Comparison of ENCODE assay signal across 8 mouse cellular contexts in genomic region chr12:54709691-54710493, GRCm38 (mm10). TPM values are rescaled to one million over a fixed set of nuclear protein-coding genes. Genes with fewer than 3 reads are reported as not detected.
DNase-seq lines count a peak whose midpoint lies in the region; ATAC-seq and TF ChIP-seq lines count a peak whose summit lies in the region.
"Not testable (repeated sequence)": the region's sequence is repeated elsewhere in the genome, so short reads cannot be mapped to it uniquely, and the experiment has no call there.

No protein-coding gene starts in this region.

- H3K36me3 ChIP-seq in CH12.LX (replicated peaks in 1 of 2; ENCODE audit: control insufficient read depth in 1 of 2, insufficient read depth in 1 of 2, low read length in 1 of 2); embryonic facial prominence, embryonic 14.5 days (ENCODE audit: control insufficient read depth, insufficient read depth, low read length); hindbrain, embryonic 12.5 days; kidney, embryonic 14.5 days (ENCODE audit: control insufficient read depth, insufficient read depth, low read length); liver, embryonic 13.5 days; midbrain, embryonic 12.5 days; spleen, adult 2 months (ENCODE audit: control insufficient read depth, insufficient read depth, low read length): not testable (repeated sequence)

- not testable (repeated sequence) for TF ChIP-seq CTCF in CH12.LX (conservative IDR thresholded peaks at IDR 0.05 in 1 of 2, IDR thresholded peaks at IDR 0.05 in 1 of 2; ENCODE audit: low read depth in 2 of 2, low read length in 2 of 2); gastrocnemius, adult 2 months (IDR thresholded peaks at IDR 0.05); spleen, adult 2 months (IDR thresholded peaks at IDR 0.05; ENCODE audit: extremely low read depth, insufficient read depth, insufficient read length, insufficient replicate concordance)

- not testable (repeated sequence) for H3K9me3 ChIP-seq in CH12.LX (replicated peaks; ENCODE audit: low read length); embryonic facial prominence, embryonic 14.5 days (ENCODE audit: control insufficient read depth, low read length); hindbrain, embryonic 12.5 days (replicated peaks); kidney, embryonic 14.5 days (ENCODE audit: control insufficient read depth, low read length); liver, embryonic 13.5 days (replicated peaks); midbrain, embryonic 12.5 days

- H3K9ac ChIP-seq in CH12.LX (ENCODE audit: insufficient read depth, low read depth); embryonic facial prominence, embryonic 14.5 days (ENCODE audit: low read depth, low read length); hindbrain, embryonic 12.5 days; kidney, embryonic 14.5 days (ENCODE audit: low read depth, low read length); liver, embryonic 13.5 days; midbrain, embryonic 12.5 days (replicated peaks): not testable (repeated sequence)

- in situ Hi-C loops in CH12.LX (cut with MboI; ENCODE audit: low pct_ligation_motif_present, low pct_unique_long_range_greater_than_20kb, low sequenced_read_pairs) = not testable (repeated sequence)

- not testable (repeated sequence) for DNase-seq in CH12.LX (ENCODE audit: extremely low read depth); embryonic facial prominence, embryonic 14.5 days (ENCODE audit: low spot score); gastrocnemius, adult 2 months; spleen, adult 2 months (ENCODE audit: low read depth in 1 of 2, low spot score in 2 of 2)
- peak; percentile 26 for DNase-seq in liver, embryonic 13.5 days

- not testable (repeated sequence) for H3K4me3 ChIP-seq in CH12.LX (replicated peaks in 1 of 3; ENCODE audit: low read depth in 2 of 3, low read length in 2 of 3, poor library complexity in 1 of 3); embryonic facial prominence, embryonic 14.5 days (ENCODE audit: low read depth, low read length); hindbrain, embryonic 12.5 days; kidney, embryonic 14.5 days (ENCODE audit: low read length); liver, embryonic 13.5 days (replicated peaks)
- peak overlapping the region; percentile 58 for H3K4me3 ChIP-seq in gastrocnemius, adult 2 months
- H3K4me3 ChIP-seq in midbrain, embryonic 12.5 days = 0 out of 2 replicates have a peak overlapping the region, but pooled peaks have one; percentile 22
- H3K4me3 ChIP-seq in spleen, adult 2 months (ENCODE audit: extremely low read depth, insufficient read depth, insufficient read length) = peak overlapping the region; percentile 40; the same call in 1 of the 2 replicates

- not testable (repeated sequence) for H3K27ac ChIP-seq in CH12.LX (ENCODE audit: insufficient read depth, low read depth); embryonic facial prominence, embryonic 14.5 days (replicated peaks; ENCODE audit: low read depth, low read length); hindbrain, embryonic 12.5 days; kidney, embryonic 14.5 days (ENCODE audit: low read depth, low read length); liver, embryonic 13.5 days; midbrain, embryonic 12.5 days (replicated peaks)
- peak overlapping the region; percentile 74 for H3K27ac ChIP-seq in gastrocnemius, adult 2 months
- H3K27ac ChIP-seq in spleen, adult 2 months (ENCODE audit: insufficient read depth, low read length) = peak overlapping the region; percentile 35; the same call in 1 of the 2 replicates

- TF ChIP-seq EP300 in CH12.LX (IDR thresholded peaks at IDR 0.05; ENCODE audit: low read length) = not testable (repeated sequence)

- TF ChIP-seq POLR2A in CH12.LX (IDR thresholded peaks at IDR 0.05; ENCODE audit: low read depth, low read length); spleen, adult 2 months (IDR thresholded peaks at IDR 0.05; ENCODE audit: low read depth, low read length): not testable (repeated sequence)

- not testable (repeated sequence) for H3K79me2 ChIP-seq in CH12.LX (replicated peaks; ENCODE audit: control insufficient read depth, extremely low read depth, insufficient read depth, poor library complexity, severe bottlenecking)

- not testable (repeated sequence) for H3K4me2 ChIP-seq in CH12.LX (ENCODE audit: insufficient read depth, low read depth, poor library complexity, severe bottlenecking); embryonic facial prominence, embryonic 14.5 days (ENCODE audit: low read depth, low read length); kidney, embryonic 14.5 days (replicated peaks; ENCODE audit: low read depth, low read length); liver, embryonic 13.5 days
- peak overlapping the region; percentile 32; the same call in 1 of the 2 replicates for H3K4me2 ChIP-seq in hindbrain, embryonic 12.5 days (replicated peaks)
- H3K4me2 ChIP-seq in midbrain, embryonic 12.5 days (replicated peaks) = peak overlapping the region; percentile 37; the same call in 1 of the 2 replicates

- WGBS in embryonic facial prominence, embryonic 14.5 days = 0% methylated on average over 6 of the region's 44 CpGs
- WGBS in hindbrain, embryonic 12.5 days = 0% methylated on average over 12 of the region's 44 CpGs
- 0% methylated on average over 5 of the region's 44 CpGs for WGBS in kidney, embryonic 14.5 days
- WGBS in liver, embryonic 13.5 days (ENCODE audit: insufficient replicate concordance) = 0% methylated on average over 7 of the region's 44 CpGs
- WGBS in midbrain, embryonic 12.5 days = 1% methylated on average over 12 of the region's 44 CpGs
- 0% methylated on average over 13 of the region's 44 CpGs for WGBS in spleen, adult 2 months

- not testable (repeated sequence) for H3K27me3 ChIP-seq in CH12.LX (replicated peaks); embryonic facial prominence, embryonic 14.5 days (replicated peaks; ENCODE audit: control insufficient read depth, insufficient read depth, low read length); hindbrain, embryonic 12.5 days; kidney, embryonic 14.5 days (ENCODE audit: control insufficient read depth, insufficient read depth, low read length); liver, embryonic 13.5 days; midbrain, embryonic 12.5 days; spleen, adult 2 months (ENCODE audit: control insufficient read depth, insufficient read depth, low read length)

- ATAC-seq in embryonic facial prominence, embryonic 14.5 days (ENCODE audit: low read depth) = peak; percentile 20
- peak; percentile 87 for ATAC-seq in hindbrain, embryonic 12.5 days (ENCODE audit: low FRiP score)
- peak; percentile 54 for ATAC-seq in kidney, embryonic 14.5 days (ENCODE audit: low FRiP score, low TSS enrichment)
- ATAC-seq in liver, embryonic 13.5 days (ENCODE audit: low read depth) = not testable (repeated sequence)
- ATAC-seq in midbrain, embryonic 12.5 days (ENCODE audit: low FRiP score, low read depth) = peak; percentile 79

- intact Hi-C loops in gastrocnemius, adult 2 months (cut with DNase I) = not testable (repeated sequence)

- H3K4me1 ChIP-seq in CH12.LX (ENCODE audit: control insufficient read depth in 1 of 2, insufficient read depth in 2 of 2); embryonic facial prominence, embryonic 14.5 days (ENCODE audit: control insufficient read depth, insufficient read depth, low read length); hindbrain, embryonic 12.5 days; kidney, embryonic 14.5 days (ENCODE audit: control insufficient read depth, insufficient read depth, low read length); liver, embryonic 13.5 days (replicated peaks); midbrain, embryonic 12.5 days; spleen, adult 2 months (ENCODE audit: control insufficient read depth, insufficient read depth, insufficient read length): not testable (repeated sequence)

- TF ChIP-seq RAD21 in CH12.LX (IDR thresholded peaks at IDR 0.05; ENCODE audit: low read depth, low read length) = not testable (repeated sequence)

- dilution Hi-C loops in CH12.LX (cut with MboI; ENCODE audit: extremely low pct_ligation_motif_present, extremely low pct_unique_long_range_greater_than_20kb, low sequenced_read_pairs) = not testable (repeated sequence)

RNA-seq across cellular contexts. Expression of gene Eapp, which starts 14.2 kb away (rescaled TPM):
- total RNA-seq in CH12.LX (2012; rRNA removed) (52.4 and 53.9 TPM in 2 replicates), CH12.LX (2014; rRNA removed) (51.5 and 53.4 TPM in 2 replicates)
- 43.1 and 60.9 TPM in 2 replicates for polyA plus RNA-seq in CH12.LX (2012; ENCODE audit: insufficient read length, low read depth)
- polyA plus RNA-seq in embryonic facial prominence, embryonic 14.5 days (2014; fragmentation: Nextera tagmentation; extraction: Ambion mirVana) = 59.0 and 63.2 TPM in 2 replicates
- total RNA-seq in gastrocnemius, adult 2 months (2021) = 10 to 100 TPM; 17.8 to 18.5 TPM
- 79.8 and 85.3 TPM in 2 replicates for polyA plus RNA-seq in hindbrain, embryonic 12.5 days (2016; fragmentation: Nextera tagmentation; extraction: Ambion mirVana)
- polyA plus RNA-seq in kidney, embryonic 14.5 days (2014; fragmentation: Nextera tagmentation; extraction: Ambion mirVana) = 59.9 and 80.3 TPM in 2 replicates
- 50.0 and 50.3 TPM in 2 replicates for polyA plus RNA-seq in liver, embryonic 13.5 days (2015; fragmentation: Nextera tagmentation; extraction: Ambion mirVana)
- polyA plus RNA-seq in midbrain, embryonic 12.5 days (2016; fragmentation: Nextera tagmentation; extraction: Ambion mirVana) = 71.5 and 78.5 TPM in 2 replicates
- polyA plus RNA-seq in spleen, adult 2 months (2012; rRNA removed) = 5.2 and 7.1 TPM in 2 replicates

RNA-seq across cellular contexts. Expression of gene Sptssa, which starts 53.5 kb away (rescaled TPM):
- total RNA-seq in CH12.LX (2012; rRNA removed) (34.0 and 38.4 TPM in 2 replicates), CH12.LX (2014; rRNA removed) (125 and 145 TPM in 2 replicates)
- 64.8 and 66.7 TPM in 2 replicates for polyA plus RNA-seq in CH12.LX (2012; ENCODE audit: insufficient read length, low read depth)
- 194 and 206 TPM in 2 replicates for polyA plus RNA-seq in embryonic facial prominence, embryonic 14.5 days (2014; fragmentation: Nextera tagmentation; extraction: Ambion mirVana)
- total RNA-seq in gastrocnemius, adult 2 months (2021) = 10 to 100 TPM; 13.7 to 20.3 TPM
- 166 and 176 TPM in 2 replicates for polyA plus RNA-seq in hindbrain, embryonic 12.5 days (2016; fragmentation: Nextera tagmentation; extraction: Ambion mirVana)
- 224 and 255 TPM in 2 replicates for polyA plus RNA-seq in kidney, embryonic 14.5 days (2014; fragmentation: Nextera tagmentation; extraction: Ambion mirVana)
- 61.4 and 67.2 TPM in 2 replicates for polyA plus RNA-seq in liver, embryonic 13.5 days (2015; fragmentation: Nextera tagmentation; extraction: Ambion mirVana)
- polyA plus RNA-seq in midbrain, embryonic 12.5 days (2016; fragmentation: Nextera tagmentation; extraction: Ambion mirVana) = 165 and 176 TPM in 2 replicates
- polyA plus RNA-seq in spleen, adult 2 months (2012; rRNA removed) = 54.3 and 56.7 TPM in 2 replicates
